Mouse (Mus musculus) erythroblast, embryonic 14.5 days (primary cell): Measurements from ENCODE around the gene Mog.

Experiments used
- GATA1 ChIP-seq: IDR thresholded peaks from 2 replicates; pipeline ENCODE4 v1.6.1; 2012; ENCODE audit warnings: low read length, inconsistent platforms, mixed read lengths
- TAL1 ChIP-seq: IDR thresholded peaks from 3 replicates; pipeline ENCODE4 v1.6.1; 2012; ENCODE audit warnings: low read length, inconsistent platforms, mixed read lengths

- no peak for TF ChIP-seq TAL1
- no peak for TF ChIP-seq GATA1
These were observed 28.5 kb upstream of the Mog start for GRCm38 (mm10) chr17:37051745-37052144.
